Mouse (Mus musculus) forebrain, embryonic 12.5 days (tissue): ENCODE data around the gene Tesc. TPM values are rescaled to one million over a fixed set of nuclear protein-coding genes. Genes with fewer than 3 reads are reported as not detected.

Source experiments
- ATAC-seq: fragments of 200-750 bp; cut with Nextera tagmentation; 2 replicates; pipeline ENCODE4 v1.8.0; 2017; ENCODE audit warnings: moderate TSS enrichment; ENCODE audit not compliant: low FRiP score
- H3K27ac ChIP-seq: fragments of 300-500 bp; sonication (generic); 2 replicates; pipeline ENCODE4 v1.5.1; 2016; ENCODE audit warnings: mild to moderate bottlenecking
- H3K27me3 ChIP-seq: fragments of 300-500 bp; sonication (generic); 2 replicates; pipeline ENCODE4 v1.6.1; 2016; ENCODE audit warnings: mild to moderate bottlenecking
- H3K36me3 ChIP-seq: fragments of 300-500 bp; sonication (generic); replicated peaks from 2 replicates; pipeline ENCODE4 v1.6.1; 2016; ENCODE audit warnings: mild to moderate bottlenecking
- H3K4me1 ChIP-seq: fragments of 300-500 bp; sonication (generic); 2 replicates; pipeline ENCODE4 v1.6.1; 2016
- H3K4me2 ChIP-seq: fragments of 300-500 bp; sonication (generic); 2 replicates; pipeline ENCODE4 v1.6.1; 2016; ENCODE audit warnings: mild to moderate bottlenecking, moderate library complexity
- H3K4me3 ChIP-seq: fragments of 300-500 bp; sonication (generic); replicated peaks from 2 replicates; pipeline ENCODE4 v1.5.1; 2016; ENCODE audit warnings: mild to moderate bottlenecking
- H3K9ac ChIP-seq: fragments of 300-500 bp; sonication (generic); 2 replicates; pipeline ENCODE4 v1.6.1; 2016; ENCODE audit warnings: mild to moderate bottlenecking
- H3K9me3 ChIP-seq: fragments of 300-500 bp; sonication (generic); 2 replicates; pipeline ENCODE4 v1.6.1; 2016
- WGBS: fragments of 180-500 bp; shearing (Covaris S2); methylation state at CpG from one replicate; pipeline ENCODE4 v1.1.7; 2016; 5-methylcytosine and 5-hydroxymethylcytosine counted together
- polyA plus RNA-seq: library from polyadenylated mRNA; unstranded; fragments of >200 nt; fragmentation: Nextera tagmentation; extraction: Ambion mirVana; gene quantifications from 2 replicates; pipeline ENCODE4 v1.2.1, GENCODE M21; 2016

The Tesc gene
- polyA plus RNA-seq, 1 experiment from 2014 or later, result 4.7 TPM

GRCm38 (mm10) chr5:118048928-118049327 is 21.4 kb downstream of the Tesc start:
- Histone ChIP-seq H3K9ac (no peak overlapping the region), H3K4me2 (no peak overlapping the region), H3K27me3 (no peaks in the 10 kb centered on the region), H3K9me3 (no peaks in the 10 kb centered on the region), H3K36me3 (no peaks in the 10 kb centered on the region), H3K27ac (no peak overlapping the region), H3K4me3 (no peak overlapping the region), H3K4me1 (no peaks in the 10 kb centered on the region)
- ATAC-seq, result no peak
- WGBS, result 89% methylated on average over 5 of the region's 5 CpGs

DNA sequence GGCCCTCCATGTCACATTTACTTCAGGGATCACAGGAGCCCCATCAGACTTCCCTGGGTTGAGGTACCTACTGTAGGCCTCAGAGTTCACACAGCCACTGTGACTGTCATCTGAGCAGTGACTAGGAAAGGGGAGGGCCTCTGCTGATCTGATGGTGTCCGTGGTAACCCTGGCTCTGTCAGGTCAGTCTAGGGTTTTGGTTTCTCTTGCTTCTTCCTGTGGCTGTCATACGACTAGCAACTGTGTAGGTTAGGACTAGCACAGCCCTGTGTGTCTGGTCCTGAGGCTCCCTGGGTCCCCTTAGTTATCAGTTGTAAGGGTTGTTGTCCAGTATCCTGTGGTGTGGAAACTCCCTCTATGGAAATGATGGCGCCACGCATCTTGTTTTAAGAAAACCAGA is 23.2 kb downstream of the Tesc start:
- Histone ChIP-seq H3K9me3 (no peaks in the 10 kb centered on the region), H3K9ac (no peak overlapping the region), H3K27ac (no peak overlapping the region), H3K27me3 (no peaks in the 10 kb centered on the region), H3K4me2 (no peak overlapping the region), H3K4me1 (no peaks in the 10 kb centered on the region), H3K4me3 (no peak overlapping the region), H3K36me3 (no peaks in the 10 kb centered on the region)
- WGBS, result 84% methylated on average over 4 of the region's 4 CpGs
- no peak for ATAC-seq

DNA sequence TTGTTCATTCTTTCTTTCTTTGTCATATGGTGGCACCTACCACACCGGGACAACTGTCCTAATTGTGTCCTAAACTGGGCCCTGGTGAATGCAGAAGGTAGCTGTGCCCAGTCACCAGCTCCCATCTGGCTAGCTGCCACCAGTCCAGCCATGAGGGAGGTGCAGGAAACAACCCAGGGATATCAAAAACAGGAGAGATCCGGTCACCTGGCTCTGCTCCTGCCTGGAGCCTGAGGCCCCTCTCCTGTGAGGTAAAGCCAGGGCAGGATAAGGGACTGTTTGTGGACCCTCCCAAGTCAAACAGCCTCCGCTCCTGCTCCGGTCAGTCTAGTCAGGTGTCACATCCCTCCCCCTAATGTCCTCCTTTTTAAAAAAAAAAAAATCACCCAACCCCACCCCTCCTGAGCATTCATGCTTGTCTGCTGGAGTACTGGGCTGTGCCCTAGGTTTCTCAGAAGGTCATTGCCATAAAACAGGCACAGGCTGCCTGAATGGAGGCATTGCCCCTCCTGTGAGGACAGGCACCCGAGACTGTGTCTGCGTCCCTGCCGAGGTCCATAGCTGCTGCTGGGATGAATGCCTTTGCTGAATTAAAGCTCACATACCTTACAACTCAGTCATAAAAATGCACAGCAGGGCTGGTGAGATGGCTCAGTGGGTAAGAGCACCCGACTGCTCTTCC is 24.6 kb downstream of the Tesc start:
- no peak for ATAC-seq
- Histone ChIP-seq H3K27ac (no peak overlapping the region), H3K36me3 (no peaks in the 10 kb centered on the region), H3K4me3 (no peak overlapping the region), H3K27me3 (no peaks in the 10 kb centered on the region), H3K4me2 (no peak overlapping the region), H3K4me1 (peaks cover 9% of the 10 kb centered on the region), H3K9me3 (no peaks in the 10 kb centered on the region), H3K9ac (no peak overlapping the region)
- 87% methylated on average over 8 of the region's 8 CpGs for WGBS

DNA sequence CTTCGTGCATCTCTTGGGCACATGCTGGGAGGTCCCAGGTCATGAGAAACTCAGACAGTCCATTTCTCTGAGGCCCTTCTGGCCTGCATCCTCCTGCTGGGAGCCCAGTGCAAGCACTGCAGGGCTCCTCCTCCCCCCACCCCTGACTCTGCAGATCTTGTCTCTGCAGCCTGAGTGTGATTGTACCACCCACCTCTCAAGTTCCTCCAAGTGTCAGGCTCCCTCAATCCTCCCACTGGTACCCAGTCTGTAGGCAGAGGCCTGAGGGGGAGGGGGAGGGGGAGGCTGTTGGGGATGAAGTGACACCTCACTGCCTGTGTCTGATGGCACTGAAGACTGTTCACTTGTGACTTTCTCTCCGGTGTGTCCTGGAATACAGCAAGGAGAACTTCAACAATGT is 25.7 kb downstream of the Tesc start:
- no peaks in the 10 kb centered on the region for H3K36me3 ChIP-seq
- no peak overlapping the region for H3K4me3 ChIP-seq
- no peak overlapping the region for H3K4me2 ChIP-seq
- 92% methylated on average over 2 of the region's 2 CpGs for WGBS
- peaks cover 19% of the 10 kb centered on the region for H3K4me1 ChIP-seq
- ATAC-seq, result no peak
- no peaks in the 10 kb centered on the region for H3K27me3 ChIP-seq
- H3K9ac ChIP-seq, result no peak overlapping the region
- H3K9me3 ChIP-seq, result no peaks in the 10 kb centered on the region
- no peak overlapping the region for H3K27ac ChIP-seq

GRCm38 (mm10) chr5:118057508-118058111 is 30.1 kb downstream of the Tesc start:
- H3K4me2 ChIP-seq, result no peak overlapping the region
- H3K27me3 ChIP-seq, result no peaks in the 10 kb centered on the region
- no peak overlapping the region for H3K4me3 ChIP-seq
- no peaks in the 10 kb centered on the region; the same call in 1 of the 2 replicates for H3K36me3 ChIP-seq
- H3K9ac ChIP-seq, result no peak overlapping the region
- 0 out of 2 replicates have a peak, but pooled peaks have one; percentile 41 for ATAC-seq
- no peak overlapping the region for H3K27ac ChIP-seq
- no peaks in the 10 kb centered on the region for H3K9me3 ChIP-seq
- WGBS, result 47% methylated on average over 8 of the region's 8 CpGs
- peaks cover 20% of the 10 kb centered on the region for H3K4me1 ChIP-seq

DNA sequence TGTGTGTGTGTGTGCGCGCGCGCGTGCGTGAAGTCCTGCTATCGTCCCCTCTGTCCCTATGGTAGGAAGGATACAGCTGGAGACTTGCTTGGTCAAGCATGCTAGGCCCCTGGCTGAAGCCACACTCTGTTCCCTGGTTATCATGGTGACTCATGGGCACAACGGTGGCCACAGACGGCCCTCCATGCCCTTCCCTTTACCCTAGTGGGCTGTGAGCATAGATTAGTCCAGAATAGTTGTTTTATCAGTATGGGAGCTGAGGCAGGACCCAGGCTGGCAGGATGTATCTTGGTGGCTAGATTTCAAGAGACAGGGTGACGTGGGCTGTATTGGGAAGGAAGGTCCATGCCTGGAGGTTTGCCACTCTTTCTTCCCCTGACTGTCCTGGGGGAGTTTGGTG is 31.3 kb downstream of the Tesc start:
- WGBS, result 94% methylated on average over 10 of the region's 10 CpGs
- Histone ChIP-seq H3K4me1 (peaks cover 30% of the 10 kb centered on the region), H3K36me3 (no peaks in the 10 kb centered on the region; the same call in 1 of the 2 replicates), H3K27me3 (no peaks in the 10 kb centered on the region), H3K9me3 (no peaks in the 10 kb centered on the region), H3K9ac (no peak overlapping the region), H3K4me2 (no peak overlapping the region), H3K27ac (no peak overlapping the region), H3K4me3 (no peak overlapping the region)
- ATAC-seq, result no peak

DNA sequence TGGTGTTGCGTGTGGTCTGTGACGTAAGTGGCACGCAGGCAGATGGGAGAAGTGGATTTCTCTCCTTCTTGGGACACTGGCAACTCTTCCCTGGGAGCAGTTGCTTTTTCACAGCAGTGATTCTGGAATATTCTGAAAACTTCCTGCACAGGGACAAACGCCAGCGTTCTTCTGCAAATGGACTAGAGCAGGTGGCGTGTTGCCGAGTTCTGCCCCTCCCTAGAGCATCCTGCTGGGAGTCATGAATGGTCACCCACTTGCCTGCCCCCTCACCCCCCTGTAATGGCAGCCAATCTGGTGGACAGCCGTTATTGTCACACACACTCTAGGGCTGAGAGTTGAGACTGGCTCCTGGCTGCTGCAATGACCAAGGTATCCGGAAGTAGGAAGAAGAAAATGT is 32.1 kb downstream of the Tesc start:
- Histone ChIP-seq H3K4me3 (no peak overlapping the region), H3K4me2 (no peak overlapping the region), H3K27me3 (no peaks in the 10 kb centered on the region), H3K4me1 (peaks cover 38% of the 10 kb centered on the region), H3K27ac (no peak overlapping the region), H3K9me3 (no peaks in the 10 kb centered on the region), H3K36me3 (no peaks in the 10 kb centered on the region; the same call in 1 of the 2 replicates), H3K9ac (no peak overlapping the region)
- ATAC-seq, result no peak
- WGBS, result 90% methylated on average over 9 of the region's 9 CpGs

DNA sequence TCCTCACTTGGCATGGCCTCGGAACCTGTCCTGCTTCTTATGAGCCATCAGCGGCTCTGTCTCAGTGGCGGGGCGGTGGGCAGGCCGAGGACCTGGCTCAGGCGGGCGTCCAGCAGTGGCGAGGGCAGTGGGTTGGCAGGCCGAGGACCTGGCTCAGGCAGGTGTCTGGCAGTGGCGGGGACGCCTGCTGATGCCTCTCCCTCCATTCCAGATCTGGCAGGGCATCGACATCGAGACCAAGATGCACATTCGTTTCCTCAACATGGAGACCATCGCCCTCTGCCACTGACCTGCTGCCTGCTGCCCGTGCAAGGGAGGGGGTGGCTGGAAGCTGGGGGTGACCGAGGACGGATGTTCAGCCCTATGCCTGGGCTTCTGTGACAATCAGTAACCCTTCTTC is 33.8 kb downstream of the Tesc start:
- H3K4me3 ChIP-seq, result no peak overlapping the region
- H3K27ac ChIP-seq, result no peak overlapping the region
- no peaks in the 10 kb centered on the region for H3K27me3 ChIP-seq
- peaks cover 6% of the 10 kb centered on the region for H3K36me3 ChIP-seq
- ATAC-seq, result no peak
- 96% methylated on average over 18 of the region's 18 CpGs for WGBS
- no peak overlapping the region for H3K4me2 ChIP-seq
- no peak overlapping the region for H3K9ac ChIP-seq
- no peaks in the 10 kb centered on the region for H3K9me3 ChIP-seq
- H3K4me1 ChIP-seq, result peaks cover 50% of the 10 kb centered on the region

- Histone ChIP-seq H3K9me3 (no peaks in the 10 kb centered on the region), H3K27ac (no peak overlapping the region), H3K27me3 (no peaks in the 10 kb centered on the region), H3K4me3 (no peak overlapping the region), H3K9ac (no peak overlapping the region), H3K4me2 (no peak overlapping the region), H3K4me1 (peaks cover 35% of the 10 kb centered on the region), H3K36me3 (peaks cover 18% of the 10 kb centered on the region)
- 79% methylated on average over 8 of the region's 8 CpGs for WGBS
- ATAC-seq, result 0 out of 2 replicates have a peak, but pooled peaks have one; percentile 7
Observed at GRCm38 (mm10) chr5:118063181-118063621, 35.7 kb downstream of the Tesc start.

- no peak for ATAC-seq
- H3K9ac ChIP-seq, result no peak overlapping the region
- WGBS, result 17% methylated on average over 10 of the region's 10 CpGs
Observed at GRCm38 (mm10) chr5:118064284-118064901, 36.9 kb downstream of the Tesc start.

DNA sequence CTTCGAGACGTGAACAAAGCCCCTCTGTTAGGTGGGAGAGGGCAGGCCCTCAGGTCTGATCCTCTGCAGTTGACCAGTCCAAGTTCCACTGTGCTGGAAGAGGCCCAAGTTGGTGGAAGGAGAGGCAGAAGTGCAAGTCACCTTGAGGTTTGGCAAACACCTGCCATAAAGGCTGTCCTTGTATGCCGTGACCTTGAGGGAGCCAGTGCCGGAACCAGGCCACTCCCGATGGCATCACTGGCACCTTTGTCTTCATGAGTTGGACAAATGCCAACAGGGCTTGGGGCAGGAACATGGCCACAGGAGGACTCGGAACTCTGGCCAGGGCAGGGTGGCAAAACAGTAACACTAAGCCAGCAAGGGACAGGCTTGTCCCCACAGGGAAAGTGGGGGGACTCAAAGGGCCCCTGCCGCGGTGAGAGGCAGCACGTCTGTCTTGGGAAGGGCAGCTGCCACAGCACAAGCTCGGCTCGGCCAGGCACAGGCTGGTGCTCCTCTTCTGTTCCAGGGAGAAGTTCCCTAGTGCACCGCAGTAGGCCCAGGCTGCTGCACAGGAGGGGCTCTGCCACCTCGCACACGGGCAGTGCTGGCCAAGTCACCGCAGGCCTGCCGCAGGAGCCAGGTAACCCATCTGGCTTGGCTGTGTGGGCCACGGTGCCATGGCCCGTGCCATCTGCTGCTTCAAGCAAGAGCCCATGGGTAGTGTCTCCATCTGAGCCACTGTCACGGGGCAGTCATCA is 38.1 kb downstream of the Tesc start:
- Histone ChIP-seq H3K27ac (no peak overlapping the region; the same call in 1 of the 2 replicates), H3K27me3 (no peaks in the 10 kb centered on the region), H3K4me3 (no peak overlapping the region), H3K4me1 (peaks cover 34% of the 10 kb centered on the region), H3K9ac (no peak overlapping the region), H3K9me3 (no peaks in the 10 kb centered on the region), H3K4me2 (no peak overlapping the region), H3K36me3 (peaks cover 37% of the 10 kb centered on the region)
- 93% methylated on average over 19 of the region's 19 CpGs for WGBS
- ATAC-seq, result no peak

More at GRCm38 (mm10) chr5:118064284-118064901, 36.9 kb downstream of the Tesc start:
- Histone ChIP-seq H3K4me3 (no peak overlapping the region), H3K9me3 (no peaks in the 10 kb centered on the region), H3K4me1 (peaks cover 34% of the 10 kb centered on the region), H3K27ac (peak overlapping the region; percentile 85), H3K36me3 (peaks cover 27% of the 10 kb centered on the region), H3K4me2 (no peak overlapping the region), H3K27me3 (no peaks in the 10 kb centered on the region)

GRCm38 (mm10) chr5:118066828-118067227 is 39.3 kb downstream of the Tesc start:
- WGBS, result 58% methylated on average over 5 of the region's 5 CpGs
- no peak for ATAC-seq
- Histone ChIP-seq H3K27ac (no peak overlapping the region), H3K4me2 (no peak overlapping the region), H3K27me3 (no peaks in the 10 kb centered on the region), H3K36me3 (peaks cover 39% of the 10 kb centered on the region), H3K9me3 (no peaks in the 10 kb centered on the region), H3K4me3 (no peak overlapping the region), H3K4me1 (peaks cover 34% of the 10 kb centered on the region), H3K9ac (no peak overlapping the region)
